Mouse (Mus musculus) forebrain, embryonic 11.5 days (tissue): ENCODE results near the gene Cox5a. TPM values are rescaled to one million over a fixed set of nuclear protein-coding genes. Genes with fewer than 3 reads are reported as not detected.

Source experiments
- ATAC-seq: fragments of 200-750 bp; cut with Nextera tagmentation; replicated peaks from 2 replicates; pipeline ENCODE4 v1.8.0; 2017; ENCODE audit warnings: moderate TSS enrichment; ENCODE audit not compliant: low FRiP score
- DNase-seq: peaks from one replicate; pipeline ENCODE4 v3.0.0-alpha.2; 2017; ENCODE audit warnings: low spot score
- H3K27ac ChIP-seq: fragments of 300-500 bp; sonication (generic); 2 replicates; pipeline ENCODE4 v1.5.1; 2014; ENCODE audit warnings: low read depth, low read length
- H3K27me3 ChIP-seq: fragments of 300-500 bp; sonication (generic); 2 replicates; pipeline ENCODE4 v1.6.1; 2014; ENCODE audit warnings: mild to moderate bottlenecking, low read length, mixed read lengths; ENCODE audit not compliant: control insufficient read depth, insufficient read depth
- H3K36me3 ChIP-seq: fragments of 300-500 bp; sonication (generic); 2 replicates; pipeline ENCODE4 v1.6.1; 2014; ENCODE audit warnings: mild to moderate bottlenecking, low read length, moderate library complexity, mixed read lengths; ENCODE audit not compliant: control insufficient read depth, insufficient read depth
- H3K4me1 ChIP-seq: fragments of 300-500 bp; sonication (generic); replicated peaks from 2 replicates; pipeline ENCODE4 v1.6.1; 2014; ENCODE audit warnings: low read length, mixed read lengths; ENCODE audit not compliant: control insufficient read depth, insufficient read depth
- H3K4me2 ChIP-seq: fragments of 300-500 bp; sonication (generic); 2 replicates; pipeline ENCODE4 v1.6.1; 2014; ENCODE audit warnings: low read depth, mild to moderate bottlenecking, low read length, moderate library complexity, mixed read lengths; ENCODE audit not compliant: severe bottlenecking
- H3K4me3 ChIP-seq: fragments of 300-500 bp; sonication (generic); 2 replicates; pipeline ENCODE4 v1.5.1; 2014; ENCODE audit warnings: low read depth, low read length
- H3K9ac ChIP-seq: fragments of 300-500 bp; sonication (generic); 2 replicates; pipeline ENCODE4 v1.6.1; 2014; ENCODE audit warnings: low read length
- H3K9me3 ChIP-seq: fragments of 300-500 bp; sonication (generic); 2 replicates; pipeline ENCODE4 v1.6.1; 2016; ENCODE audit warnings: low read length, mixed read lengths; ENCODE audit not compliant: control insufficient read depth
- WGBS: fragments of 180-500 bp; shearing (Covaris S2); extraction: QIAGEN DNeasy Blood & Tissue Kit; methylation state at CpG from one replicate; pipeline ENCODE4 v1.1.7; 2014; 5-methylcytosine and 5-hydroxymethylcytosine counted together
- polyA plus RNA-seq: library from polyadenylated mRNA; unstranded; fragments of >200 nt; fragmentation: Nextera tagmentation; extraction: Ambion mirVana; gene quantifications from 2 replicates; pipeline ENCODE4 v1.2.1, GENCODE M21; 2014

The Cox5a gene
- polyA plus RNA-seq, 1 experiment from 2014 or later, result 624 TPM

- Histone ChIP-seq H3K9me3 (no peaks in the 10 kb centered on the region), H3K27ac (no peak overlapping the region), H3K4me1 (peaks cover 7% of the 10 kb centered on the region), H3K36me3 (no peaks in the 10 kb centered on the region), H3K9ac (peak overlapping the region; percentile 55), H3K4me3 (peak overlapping the region; percentile 48), H3K4me2 (peak overlapping the region; percentile 71), H3K27me3 (no peaks in the 10 kb centered on the region)
- DNase-seq (no peak), ATAC-seq (no peak)
- WGBS, result 29% methylated on average over 7 of the region's 7 CpGs
Measured at GRCm38 (mm10) chr9:57560263-57560662, 39.2 kb downstream of the Cox5a start.

GRCm38 (mm10) chr9:57560861-57561710, 40.0 kb downstream of the Cox5a start, which contains the start of gene Scamp2:
TSS of gene Scamp2 (plus strand) at chr9:57560943.
- ATAC-seq, result peak; percentile 99
- H3K4me1 ChIP-seq, result peaks cover 7% of the 10 kb centered on the region
- H3K4me3 ChIP-seq, result peak within 1 kb of the TSS; percentile 48
- no peaks in the 10 kb centered on the region for H3K36me3 ChIP-seq
- H3K4me2 ChIP-seq, result peak within 1 kb of the TSS; percentile 71
- peak within 1 kb of the TSS; percentile 55 for H3K9ac ChIP-seq
- no peaks in the 10 kb centered on the region for H3K9me3 ChIP-seq
- DNase-seq, result peak; percentile 95
- no peaks in the 10 kb centered on the region for H3K27me3 ChIP-seq
- WGBS, result 1% methylated on average over 37 of the region's 37 CpGs
- no peak within 1 kb of the TSS for H3K27ac ChIP-seq

GRCm38 (mm10) chr9:57561711-57562099, 40.6 kb downstream of the Cox5a start:
- Histone ChIP-seq H3K4me1 (peaks cover 7% of the 10 kb centered on the region), H3K4me3 (peak overlapping the region; percentile 48), H3K36me3 (no peaks in the 10 kb centered on the region), H3K4me2 (peak overlapping the region; percentile 71), H3K27me3 (no peaks in the 10 kb centered on the region), H3K9me3 (no peaks in the 10 kb centered on the region), H3K9ac (no peak overlapping the region; the same call in 1 of the 2 replicates), H3K27ac (no peak overlapping the region)
- DNase-seq (no peak), ATAC-seq (no peak)
- 83% methylated on average over 13 of the region's 13 CpGs for WGBS

GRCm38 (mm10) chr9:57562896-57563372, 41.9 kb downstream of the Cox5a start:
- Histone ChIP-seq H3K4me3 (no peak overlapping the region), H3K4me2 (no peak overlapping the region), H3K27ac (no peak overlapping the region), H3K36me3 (no peaks in the 10 kb centered on the region), H3K27me3 (no peaks in the 10 kb centered on the region), H3K4me1 (peaks cover 7% of the 10 kb centered on the region), H3K9me3 (no peaks in the 10 kb centered on the region), H3K9ac (no peak overlapping the region)
- DNase-seq (no peak), ATAC-seq (no peak)
- 82% methylated on average over 4 of the region's 4 CpGs for WGBS

- H3K36me3 ChIP-seq, result no peaks in the 10 kb centered on the region
- no peaks in the 10 kb centered on the region for H3K27me3 ChIP-seq
- H3K9ac ChIP-seq, result no peak overlapping the region
- ATAC-seq (no peak), DNase-seq (no peak)
- H3K4me2 ChIP-seq, result no peak overlapping the region
- WGBS, result 94% methylated on average over 6 of the region's 6 CpGs
- H3K27ac ChIP-seq, result no peak overlapping the region
- no peaks in the 10 kb centered on the region for H3K9me3 ChIP-seq
- peaks cover 7% of the 10 kb centered on the region for H3K4me1 ChIP-seq
- H3K4me3 ChIP-seq, result no peak overlapping the region
Measured at GRCm38 (mm10) chr9:57564609-57565008, 43.5 kb downstream of the Cox5a start.

- ATAC-seq, result no peak
- H3K27ac ChIP-seq, result no peak overlapping the region
- H3K4me2 ChIP-seq, result no peak overlapping the region
- 71% methylated on average over 10 of the region's 10 CpGs for WGBS
- H3K9me3 ChIP-seq, result no peaks in the 10 kb centered on the region
- no peaks in the 10 kb centered on the region for H3K27me3 ChIP-seq
- peaks cover 4% of the 10 kb centered on the region for H3K4me1 ChIP-seq
- H3K36me3 ChIP-seq, result no peaks in the 10 kb centered on the region; the same call in 1 of the 2 replicates
- no peak overlapping the region for H3K9ac ChIP-seq
- H3K4me3 ChIP-seq, result no peak overlapping the region
- no peak for DNase-seq
Measured at GRCm38 (mm10) chr9:57565741-57566221, 44.7 kb downstream of the Cox5a start.

GRCm38 (mm10) chr9:57566846-57567245, 45.8 kb downstream of the Cox5a start:
- no peak overlapping the region for H3K27ac ChIP-seq
- no peak overlapping the region for H3K4me2 ChIP-seq
- no peaks in the 10 kb centered on the region for H3K27me3 ChIP-seq
- no peak overlapping the region for H3K9ac ChIP-seq
- H3K9me3 ChIP-seq, result no peaks in the 10 kb centered on the region
- ATAC-seq (no peak), DNase-seq (no peak)
- 59% methylated on average over 8 of the region's 8 CpGs for WGBS
- no peaks in the 10 kb centered on the region; the same call in 1 of the 2 replicates for H3K36me3 ChIP-seq
- H3K4me1 ChIP-seq, result no peaks in the 10 kb centered on the region; the same call in 1 of the 2 replicates
- no peak overlapping the region for H3K4me3 ChIP-seq

- no peak for ATAC-seq
- Histone ChIP-seq H3K9ac (no peak overlapping the region), H3K27me3 (no peaks in the 10 kb centered on the region), H3K4me3 (no peak overlapping the region), H3K4me1 (no peaks in the 10 kb centered on the region), H3K36me3 (no peaks in the 10 kb centered on the region; the same call in 1 of the 2 replicates), H3K4me2 (no peak overlapping the region), H3K9me3 (no peaks in the 10 kb centered on the region), H3K27ac (no peak overlapping the region)
- no peak for DNase-seq
- 93% methylated on average over 6 of the region's 6 CpGs for WGBS
Measured at GRCm38 (mm10) chr9:57568500-57568899, 47.4 kb downstream of the Cox5a start.
